Mouse (Mus musculus) bone marrow, adult 2 months (tissue): Measurements from ENCODE around the gene Smarca2.

Source experiments
- CTCF ChIP-seq: fragments of 200-500 bp; IDR thresholded peaks from 2 replicates; pipeline ENCODE4 v1.5.1; 2011; ENCODE audit warnings: low read length, control low read depth; ENCODE audit not compliant: control insufficient read depth, insufficient read depth
- POLR2A ChIP-seq: fragments of 200-500 bp; IDR thresholded peaks from 2 replicates; pipeline ENCODE4 v1.6.1; 2011; ENCODE audit warnings: low read depth, mild to moderate bottlenecking, control low read depth, low read length, borderline replicate concordance; ENCODE audit not compliant: control insufficient read depth

GRCm38 (mm10) chr19:26767941-26768340 lies 163.1 kb downstream of the Smarca2 start:
- TF ChIP-seq CTCF (no peak), POLR2A (no peak)
